Mouse (Mus musculus) large intestine, adult 2 months (tissue): ENCODE measurements around the gene Prkca. TPM values are rescaled to one million over a fixed set of nuclear protein-coding genes. Genes with fewer than 3 reads are reported as not detected.

Source experiments
- DNase-seq: peaks from one replicate; pipeline ENCODE4 v3.0.0-alpha.2; 2012; ENCODE audit warnings: low read depth, low spot score
- WGBS: fragments of 180-500 bp; shearing (Covaris S2); methylation state at CpG from one replicate; pipeline ENCODE4 v1.1.7; 2018; 5-methylcytosine and 5-hydroxymethylcytosine counted together
- polyA plus RNA-seq: library from polyadenylated mRNA; depleted of rRNA; stranded (reverse); fragments of >200 nt; gene quantifications from 2 replicates; pipeline ENCODE4 v1.2.3, GENCODE M21; 2012

Prkca gene
- polyA plus RNA-seq, 1 experiment, result 14.7 TPM

- WGBS, result 79% methylated on average over 13 of the region's 13 CpGs
Observed at GRCm38 (mm10) chr11:108221124-108221835, 122.4 kb downstream of the Prkca start.

DNA sequence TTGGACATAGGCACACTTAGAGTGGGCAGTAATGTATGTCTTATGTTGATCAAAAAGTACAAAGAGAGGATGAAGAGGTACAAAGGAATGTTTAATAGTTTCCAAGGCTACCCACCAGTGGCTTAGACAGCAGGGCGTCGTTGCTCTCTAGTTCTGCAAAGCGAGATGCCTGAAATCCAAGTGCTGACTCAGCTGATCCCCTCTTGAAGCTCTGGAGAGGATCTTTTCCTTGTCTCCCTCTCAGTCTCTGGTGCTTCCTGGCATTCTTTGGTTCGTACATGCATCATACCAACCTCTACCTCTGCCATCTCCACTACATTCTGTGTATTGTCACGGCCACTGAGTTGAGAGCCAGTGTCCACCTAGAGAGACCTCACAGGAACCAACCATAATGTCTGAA is 123.1 kb downstream of the Prkca start:
- WGBS, result 85% methylated on average over 5 of the region's 5 CpGs
- DNase-seq, result no peak

More at GRCm38 (mm10) chr11:108221124-108221835, 122.4 kb downstream of the Prkca start:
- no peak for DNase-seq

DNA sequence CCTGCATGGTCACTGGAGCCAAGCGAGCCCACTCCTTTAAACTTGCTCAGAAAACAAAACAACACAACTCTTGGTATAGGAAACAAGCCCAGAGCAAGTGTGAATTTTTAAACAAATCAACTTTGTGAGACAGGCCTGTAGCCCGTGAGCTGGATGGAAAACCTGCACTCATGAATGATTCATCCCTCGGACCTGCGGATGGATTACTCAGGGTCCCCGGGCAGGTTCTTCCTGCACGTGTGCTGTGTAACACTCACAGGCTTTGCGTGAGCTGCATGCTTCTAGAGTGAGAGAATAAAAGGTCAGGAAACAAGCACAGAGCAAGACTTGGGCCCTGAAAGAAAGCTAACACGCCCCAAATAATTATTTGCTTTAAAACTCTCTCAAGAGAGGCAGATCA is 126.7 kb downstream of the Prkca start:
- 74% methylated on average over 8 of the region's 8 CpGs for WGBS
- no peak for DNase-seq

DNA sequence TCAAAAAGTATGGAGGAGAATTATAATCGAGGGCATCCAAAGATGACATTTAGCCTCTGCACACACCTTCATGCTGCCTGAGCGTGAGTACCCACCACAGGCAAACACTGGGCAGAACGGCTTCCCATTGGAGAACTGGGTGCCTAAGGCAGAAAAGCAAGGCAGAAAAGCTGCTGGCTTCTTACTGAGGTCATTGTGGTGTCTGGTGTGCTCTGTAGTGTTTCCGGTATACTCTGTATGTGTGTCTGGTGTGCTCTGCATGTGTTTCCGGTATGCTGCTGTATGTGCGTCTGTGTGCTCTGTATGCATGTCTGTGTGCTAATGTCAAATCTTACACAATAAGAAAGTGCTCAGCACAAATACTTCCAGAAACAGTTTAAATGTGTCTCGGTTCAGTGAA is 127.7 kb downstream of the Prkca start:
- no peak for DNase-seq
- WGBS, result 85% methylated on average over 7 of the region's 7 CpGs

DNA sequence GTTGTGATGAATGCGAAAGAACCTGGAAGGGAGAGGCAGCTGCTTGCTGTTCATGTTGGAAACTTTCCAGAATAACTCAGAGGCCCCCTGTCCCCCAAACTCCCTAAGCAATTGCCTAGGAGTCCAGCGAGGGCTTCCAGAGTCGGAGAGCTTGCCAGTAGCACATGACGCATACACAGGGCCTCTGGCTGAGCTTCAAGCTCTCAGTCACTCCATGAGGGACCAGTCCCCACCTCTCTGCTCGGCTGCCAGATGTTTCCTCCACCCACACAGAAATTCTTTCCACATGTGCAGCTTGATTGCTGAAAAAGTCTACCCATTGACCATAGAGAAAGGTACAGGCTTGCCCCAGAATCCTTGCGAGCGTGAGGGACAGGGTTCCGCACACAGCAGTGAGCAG is 128.3 kb downstream of the Prkca start:
- 32% methylated on average over 8 of the region's 8 CpGs for WGBS

DNA sequence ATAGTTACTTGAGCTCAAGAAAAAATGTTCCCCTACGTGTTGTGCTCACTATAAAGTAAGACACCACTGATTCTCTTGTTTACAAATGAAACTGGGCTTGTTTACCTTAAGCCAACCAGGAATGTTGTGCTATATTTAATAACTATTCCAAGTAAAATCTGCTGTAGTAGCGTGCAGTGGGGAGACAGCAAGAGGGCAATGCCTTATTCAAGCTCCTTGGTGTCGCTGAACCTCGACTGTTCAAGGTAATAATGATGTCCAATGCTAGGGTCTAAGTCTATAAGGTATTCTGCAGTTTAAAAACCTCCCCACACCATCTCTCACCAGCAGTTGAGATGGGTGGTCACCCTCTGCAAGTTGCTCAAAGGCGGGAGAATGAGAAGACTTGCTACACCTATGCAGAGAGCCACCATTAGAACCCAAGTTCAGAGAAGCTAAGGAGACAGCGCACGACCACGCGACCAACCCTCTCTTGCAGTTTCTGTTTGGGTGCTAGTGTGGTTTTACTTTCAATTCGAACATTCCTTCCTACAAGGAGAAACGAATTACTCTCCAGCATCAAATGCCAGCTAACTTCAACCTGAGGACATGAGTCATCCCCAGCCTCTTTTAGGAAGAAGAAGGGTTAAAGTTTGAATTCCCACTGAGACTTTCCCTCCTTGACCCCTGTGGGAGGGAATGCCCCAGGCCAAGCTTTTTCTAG is 129.1 kb downstream of the Prkca start:
- DNase-seq, result no peak
- 49% methylated on average over 11 of the region's 11 CpGs for WGBS

More for the DNA sequence above, 128.3 kb downstream of the Prkca start:
- no peak for DNase-seq

GRCm38 (mm10) chr11:108213783-108214182 is 129.9 kb downstream of the Prkca start:
- DNase-seq, result no peak
- WGBS, result 95% methylated on average over 10 of the region's 10 CpGs

GRCm38 (mm10) chr11:108212638-108213037 is 131.1 kb downstream of the Prkca start:
- WGBS, result 96% methylated on average over 5 of the region's 5 CpGs
- no peak for DNase-seq

- DNase-seq, result no peak
- WGBS, result 64% methylated on average over 6 of the region's 6 CpGs
Observed at GRCm38 (mm10) chr11:108212030-108212429, 131.7 kb downstream of the Prkca start.

- 54% methylated on average over 7 of the region's 7 CpGs for WGBS
- no peak for DNase-seq
Observed at GRCm38 (mm10) chr11:108210749-108211148, 133.0 kb downstream of the Prkca start.

DNA sequence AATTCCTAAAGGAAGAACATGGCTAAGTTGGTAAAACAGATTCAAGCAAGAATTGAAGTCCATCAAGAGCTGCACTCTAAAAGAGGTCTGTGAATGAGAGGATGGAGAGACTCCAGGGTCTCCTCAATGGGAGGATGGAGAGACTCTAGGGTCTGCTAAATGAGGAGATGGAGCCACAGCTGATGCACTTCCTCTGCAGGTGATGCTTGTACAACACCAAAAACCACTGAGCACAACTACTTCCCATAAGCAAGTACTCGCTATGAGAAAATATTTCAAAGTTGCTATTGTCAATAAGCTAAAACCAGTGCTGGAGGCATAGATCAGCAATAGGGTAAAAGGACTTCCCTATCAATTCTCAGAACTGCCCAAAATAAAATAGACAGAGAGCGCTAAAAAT is 137.1 kb downstream of the Prkca start:
- no peak for DNase-seq
- 90% methylated on average over 2 of the region's 2 CpGs for WGBS

DNA sequence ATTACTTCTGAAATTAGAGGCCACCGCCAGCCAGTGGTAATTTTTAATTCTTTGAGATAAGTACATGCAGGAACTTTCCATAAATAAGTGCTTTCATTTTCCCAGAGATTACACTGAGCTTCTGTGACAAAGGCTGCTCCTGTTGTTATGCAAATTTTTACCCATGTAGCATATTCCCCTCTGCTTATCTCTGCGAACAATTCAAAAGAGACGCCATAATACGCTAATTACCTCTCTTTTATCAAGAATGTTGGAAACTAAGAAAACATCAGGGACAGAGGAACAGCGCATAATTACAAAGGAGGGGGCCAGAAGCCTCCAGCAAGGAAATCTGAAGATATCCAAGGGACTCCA is 138.9 kb downstream of the Prkca start:
- no peak for DNase-seq
- 77% methylated on average over 5 of the region's 5 CpGs for WGBS

DNA sequence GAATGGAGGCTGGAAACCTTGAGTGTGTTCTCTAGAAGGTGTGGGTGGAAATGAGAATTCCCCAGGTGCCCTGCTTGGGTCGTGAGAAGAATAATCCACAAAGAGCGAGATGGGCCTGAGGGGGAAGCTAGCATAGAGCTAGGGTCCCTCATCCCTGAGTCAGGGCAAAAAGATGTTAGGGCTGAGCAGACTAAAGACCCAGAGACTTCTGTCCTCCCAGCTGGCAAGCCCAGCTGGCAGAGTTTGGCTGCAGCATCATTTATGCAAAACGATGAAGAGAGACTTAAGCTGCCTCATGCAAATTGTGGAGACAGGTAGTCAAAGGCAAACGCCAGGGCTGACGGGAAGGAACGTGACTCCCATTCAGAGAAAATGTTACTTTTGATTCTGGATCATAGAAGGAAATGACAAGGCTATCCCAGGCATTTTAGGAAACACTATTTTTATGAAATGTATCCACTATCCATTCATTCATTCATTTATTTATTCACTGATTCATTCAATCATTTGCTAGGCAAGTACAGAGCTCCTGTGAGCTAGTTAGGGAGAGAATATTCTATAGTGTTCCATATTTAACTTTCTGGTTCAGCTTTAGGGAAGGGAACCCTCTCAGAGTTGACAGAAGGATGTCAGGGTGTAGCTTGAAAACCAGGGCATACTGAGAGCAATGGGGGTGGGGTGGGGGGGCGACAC is 139.4 kb downstream of the Prkca start:
- 82% methylated on average over 7 of the region's 7 CpGs for WGBS
- DNase-seq, result no peak

- 93% methylated on average over 7 of the region's 7 CpGs for WGBS
- no peak for DNase-seq
Observed at GRCm38 (mm10) chr11:108202835-108203234, 140.9 kb downstream of the Prkca start.

- no peak for DNase-seq
- WGBS, result 91% methylated on average over 15 of the region's 15 CpGs
Observed at GRCm38 (mm10) chr11:108200679-108201586, 142.8 kb downstream of the Prkca start.

DNA sequence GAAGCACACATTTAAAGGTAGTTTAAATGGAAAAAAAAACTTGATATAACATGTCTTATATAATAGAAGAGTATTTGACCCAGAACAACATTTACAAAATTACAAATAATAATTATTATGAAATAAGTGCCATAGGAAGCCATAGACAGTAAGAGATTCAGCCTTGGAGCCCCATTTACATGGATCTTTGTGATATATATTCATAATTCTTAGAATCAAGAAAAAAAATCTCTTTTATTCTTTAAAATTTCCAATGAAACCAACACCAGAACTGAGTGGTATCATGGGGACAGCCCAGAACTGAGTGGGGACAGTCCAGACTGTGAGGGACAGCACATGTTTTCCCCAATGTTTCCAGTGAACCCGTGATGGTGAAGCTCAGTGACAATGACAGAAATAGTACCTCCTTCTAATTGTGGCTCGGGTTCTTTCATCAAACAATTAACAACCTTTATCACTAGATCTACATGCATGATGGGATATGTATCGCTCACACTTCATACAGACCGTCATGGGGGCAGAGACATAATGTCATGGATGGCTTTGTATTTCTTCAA is 144.2 kb downstream of the Prkca start:
- no peak for DNase-seq
- WGBS, result 93% methylated on average over 4 of the region's 4 CpGs

GRCm38 (mm10) chr11:108198592-108198991 is 145.1 kb downstream of the Prkca start:
- DNase-seq, result no peak
- 61% methylated on average over 5 of the region's 5 CpGs for WGBS

GRCm38 (mm10) chr11:108197427-108198218 is 146.1 kb downstream of the Prkca start:
- 21% methylated on average over 9 of the region's 9 CpGs for WGBS

GRCm38 (mm10) chr11:108196796-108197195 is 146.9 kb downstream of the Prkca start:
- no peak for DNase-seq
- WGBS, result 78% methylated on average over 3 of the region's 3 CpGs

More at GRCm38 (mm10) chr11:108197427-108198218, 146.1 kb downstream of the Prkca start:
- DNase-seq, result no peak
